19 mouse cellular contexts compared by ENCODE assay signal in genomic region chr11:105156748-105157267, GRCm38 (mm10). TPM values are rescaled to one million over a fixed set of nuclear protein-coding genes. Genes with fewer than 3 reads are reported as not detected.
DNase-seq lines count a peak whose midpoint lies in the region; ATAC-seq and TF ChIP-seq lines count a peak whose summit lies in the region.
"Had no signal": no experiment of that assay in that cellular context is flagged by ENCODE, and none has a peak within 500 bp of the region (broad histone marks: within the 10 kb centered on the region; RNA-seq: fewer than 3 reads in every experiment).

No protein-coding gene starts in this region.

- no peaks in the 10 kb centered on the region for H3K36me3 ChIP-seq in thymus, adult 2 months (ENCODE audit: control insufficient read depth, insufficient read depth, low read length)
- no peaks in the 10 kb centered on the region for H3K36me3 ChIP-seq in heart, postnatal 0 days (replicated peaks; ENCODE audit: control insufficient read depth, insufficient read depth, low read length)
- no peaks in the 10 kb centered on the region for H3K36me3 ChIP-seq in liver, postnatal 0 days (replicated peaks; ENCODE audit: insufficient read depth, low read length)
- H3K36me3 ChIP-seq in stomach, postnatal 0 days (ENCODE audit: control insufficient read depth, insufficient read depth, low read length), result no peaks in the 10 kb centered on the region
- H3K36me3 ChIP-seq: limb, embryonic 15.5 days had no signal

- no peaks in the 10 kb centered on the region for H3K9me3 ChIP-seq in heart, postnatal 0 days (replicated peaks; ENCODE audit: control insufficient read depth, low read length)
- H3K9me3 ChIP-seq in liver, postnatal 0 days (ENCODE audit: low read length), result no peaks in the 10 kb centered on the region
- H3K9me3 ChIP-seq in stomach, postnatal 0 days (ENCODE audit: control insufficient read depth, low read length), result no peaks in the 10 kb centered on the region
- H3K9me3 ChIP-seq: limb, embryonic 15.5 days had no signal

- no peak for TF ChIP-seq CTCF in thymus, adult 2 months (IDR thresholded peaks at IDR 0.05; ENCODE audit: borderline replicate concordance, control insufficient read depth, extremely low read depth, insufficient read depth, low read length, poor library complexity)
- TF ChIP-seq CTCF in bone marrow, adult 2 months (IDR thresholded peaks at IDR 0.05; ENCODE audit: control insufficient read depth, insufficient read depth, low read length), result no peak
- TF ChIP-seq CTCF in heart, postnatal 0 days (IDR thresholded peaks at IDR 0.05; ENCODE audit: low read depth), result no peak
- no peak for TF ChIP-seq CTCF in liver, postnatal 0 days (IDR thresholded peaks at IDR 0.05; ENCODE audit: low read depth)
- no peak for TF ChIP-seq CTCF in lung, adult 2 months (IDR thresholded peaks at IDR 0.05; ENCODE audit: insufficient read depth, low read length)
- no peak for TF ChIP-seq CTCF in stomach, postnatal 0 days (IDR thresholded peaks at IDR 0.05; ENCODE audit: low read depth)

- TF ChIP-seq POLR2A in thymus, adult 2 months (IDR thresholded peaks at IDR 0.05; ENCODE audit: control insufficient read depth, extremely low read depth, insufficient read depth, low read length, poor library complexity), result no peak
- TF ChIP-seq POLR2A in bone marrow, adult 2 months (IDR thresholded peaks at IDR 0.05; ENCODE audit: borderline replicate concordance, control insufficient read depth, low read depth, low read length), result no peak
- TF ChIP-seq POLR2A in lung, adult 2 months (IDR thresholded peaks at IDR 0.05; ENCODE audit: borderline replicate concordance, extremely low read depth, low read depth, low read length), result no peak

- peak overlapping the region; percentile 39 for H3K4me2 ChIP-seq in heart, postnatal 0 days (ENCODE audit: low read depth, low read length)
- H3K4me2 ChIP-seq in liver, postnatal 0 days (ENCODE audit: low read depth, low read length), result peak overlapping the region; percentile 44
- H3K4me2 ChIP-seq in stomach, postnatal 0 days (replicated peaks; ENCODE audit: low read depth), result no peak overlapping the region
- H3K4me2 ChIP-seq: limb, embryonic 15.5 days had no signal

- DNase-seq in thymus, adult 2 months, result no peak
- no peak for DNase-seq in thymus, postnatal 25 days
- DNase-seq in heart, postnatal 0 days (ENCODE audit: low spot score), result peak; percentile 66
- DNase-seq in liver, postnatal 0 days, result no peak
- DNase-seq in lung, adult 2 months, result no peak
- no peak for DNase-seq in left cerebral cortex, postnatal 10 days (ENCODE audit: extremely low spot score in 1 of 2, low spot score in 2 of 2)
- no peak for DNase-seq in stomach, postnatal 0 days (ENCODE audit: low spot score)
- DNase-seq: cerebellum, adult 8-10 months; embryo, embryonic 11 days; retina, postnatal 1 day had no signal

- H3K9ac ChIP-seq in heart, postnatal 0 days (replicated peaks; ENCODE audit: low read depth, low read length), result no peak overlapping the region
- no peak overlapping the region; the same call in 1 of the 2 replicates for H3K9ac ChIP-seq in liver, postnatal 0 days (replicated peaks)
- no peak overlapping the region for H3K9ac ChIP-seq in stomach, postnatal 0 days (ENCODE audit: low read length)
- H3K9ac ChIP-seq: limb, embryonic 15.5 days had no signal

- H3K27ac ChIP-seq in thymus, adult 2 months (ENCODE audit: control insufficient read depth, insufficient read depth, low read length), result no peak overlapping the region
- H3K27ac ChIP-seq in bone marrow, adult 2 months (ENCODE audit: control insufficient read depth, insufficient read depth, low read depth, low read length, poor library complexity), result no peak overlapping the region
- peak overlapping the region; percentile 65 for H3K27ac ChIP-seq in heart, postnatal 0 days (ENCODE audit: low read depth)
- no peak overlapping the region for H3K27ac ChIP-seq in liver, postnatal 0 days (ENCODE audit: low read depth)
- no peak overlapping the region for H3K27ac ChIP-seq in stomach, postnatal 0 days (replicated peaks)
- H3K27ac ChIP-seq: limb, embryonic 15.5 days had no signal

- peak overlapping the region; percentile 25 for H3K4me3 ChIP-seq in thymus, adult 2 months (ENCODE audit: control insufficient read depth, insufficient read depth, low read length)
- H3K4me3 ChIP-seq in bone marrow, adult 2 months (replicated peaks; ENCODE audit: control insufficient read depth, low read depth, low read length), result peak overlapping the region; percentile 20
- no peak overlapping the region for H3K4me3 ChIP-seq in heart, postnatal 0 days (ENCODE audit: low read depth, low read length)
- H3K4me3 ChIP-seq in liver, postnatal 0 days (ENCODE audit: low read depth, low read length), result 0 out of 2 replicates have a peak overlapping the region, but pooled peaks have one; percentile 6
- no peak overlapping the region for H3K4me3 ChIP-seq in lung, adult 2 months (replicated peaks; ENCODE audit: extremely low read depth, low read depth, low read length)
- H3K4me3 ChIP-seq in stomach, postnatal 0 days (ENCODE audit: low read depth, low read length), result no peak overlapping the region
- H3K4me3 ChIP-seq: limb, embryonic 15.5 days had no signal

- intact Hi-C loops in left cerebral cortex, postnatal 10 days (cut with DNase I), result no loop called here

- no peaks in the 10 kb centered on the region for H3K27me3 ChIP-seq in thymus, adult 2 months (ENCODE audit: control insufficient read depth, insufficient read depth, low read length)
- no peaks in the 10 kb centered on the region for H3K27me3 ChIP-seq in heart, postnatal 0 days (ENCODE audit: control insufficient read depth, insufficient read depth, low read length)
- no peaks in the 10 kb centered on the region for H3K27me3 ChIP-seq in liver, postnatal 0 days (ENCODE audit: insufficient read depth, low read length)
- H3K27me3 ChIP-seq in stomach, postnatal 0 days (ENCODE audit: control insufficient read depth, insufficient read depth, low read length), result no peaks in the 10 kb centered on the region
- H3K27me3 ChIP-seq: limb, embryonic 15.5 days had no signal

- peaks cover 14% of the 10 kb centered on the region for H3K4me1 ChIP-seq in thymus, adult 2 months (replicated peaks; ENCODE audit: control insufficient read depth, insufficient read depth, low read length)
- H3K4me1 ChIP-seq in bone marrow, adult 2 months (ENCODE audit: control insufficient read depth, insufficient read depth, low read length), result no peaks in the 10 kb centered on the region
- peaks cover 6% of the 10 kb centered on the region; the same call in 1 of the 2 replicates for H3K4me1 ChIP-seq in heart, postnatal 0 days (ENCODE audit: control insufficient read depth, insufficient read depth)
- H3K4me1 ChIP-seq in liver, postnatal 0 days (ENCODE audit: insufficient read depth), result peaks cover 24% of the 10 kb centered on the region
- H3K4me1 ChIP-seq in lung, adult 2 months (ENCODE audit: control insufficient read depth, insufficient read depth, low read length), result peaks cover 3% of the 10 kb centered on the region; the same call in 1 of the 2 replicates
- H3K4me1 ChIP-seq in stomach, postnatal 0 days (replicated peaks; ENCODE audit: control insufficient read depth, insufficient read depth), result no peaks in the 10 kb centered on the region

- peak; percentile 52; the same call in 1 of the 2 replicates for ATAC-seq in heart, postnatal 0 days (ENCODE audit: insufficient read depth, low read depth)
- no peak for ATAC-seq in liver, postnatal 0 days
- no peak for ATAC-seq in stomach, postnatal 0 days (ENCODE audit: low FRiP score, low TSS enrichment)
- ATAC-seq: intestine, embryonic 16.5 days had no signal

- TF ChIP-seq EP300 in heart, postnatal 0 days (IDR thresholded peaks at IDR 0.05; ENCODE audit: low read depth), result no peak
- no peak for TF ChIP-seq EP300 in liver, postnatal 0 days (IDR thresholded peaks at IDR 0.05; ENCODE audit: low read depth)
- no peak for TF ChIP-seq EP300 in stomach, postnatal 0 days (optimal IDR thresholded peaks at IDR 0.05)

- WGBS in thymus, adult 2 months, result 76% methylated on average over 19 of the region's 19 CpGs
- 70% methylated on average over 19 of the region's 19 CpGs for WGBS in bone marrow, adult 2 months
- 49% methylated on average over 19 of the region's 19 CpGs for WGBS in heart, postnatal 0 days
- 65% methylated on average over 19 of the region's 19 CpGs for WGBS in liver, postnatal 0 days (ENCODE audit: insufficient replicate concordance)
- WGBS in lung, adult 2 months, result 75% methylated on average over 19 of the region's 19 CpGs
- 83% methylated on average over 19 of the region's 19 CpGs for WGBS in stomach, postnatal 0 days

RNA-seq across cellular contexts. Expression of gene Gm10842, which starts 10.1 kb away (rescaled TPM):
- polyA plus RNA-seq in thymus, adult 2 months (2012; rRNA removed), result not detected in 2 replicates
- not detected in 2 replicates for polyA plus RNA-seq in bone marrow, adult 2 months (2011; ENCODE audit: insufficient read depth, insufficient read length, low replicate concordance, missing spikeins)
- total RNA-seq in heart, postnatal 0 days (2014; rRNA removed; ENCODE audit: low replicate concordance), result not detected in 2 replicates
- not detected in 2 replicates for polyA plus RNA-seq in heart, postnatal 0 days (2015; fragmentation: Nextera tagmentation; extraction: Ambion mirVana)
- polyA plus RNA-seq in liver, postnatal 0 days (2015; fragmentation: Nextera tagmentation; extraction: Ambion mirVana), result not detected in 2 replicates
- polyA plus RNA-seq in lung, adult 2 months (2012; rRNA removed), result not detected in 2 replicates
- total RNA-seq in left cerebral cortex, postnatal 10 days (2021), result not detected
- not detected in 2 replicates for polyA plus RNA-seq in stomach, postnatal 0 days (2015; fragmentation: Nextera tagmentation; extraction: Ambion mirVana)
- total RNA-seq: gastrocnemius, adult 18-20 months; left cerebral cortex, adult 8-10 months had no signal
- polyA plus RNA-seq: brain, embryonic 14.5 days; hindbrain, embryonic 11.5 days; intestine, embryonic 16.5 days; limb, embryonic 15.5 days; neural tube, embryonic 14.5 days; testis, adult 2 months had no signal

RNA-seq across cellular contexts. Expression of gene Tlk2, which starts 21.8 kb away (rescaled TPM):
- polyA plus RNA-seq in thymus, adult 2 months (2012; rRNA removed), result 28.6 and 31.6 TPM in 2 replicates
- polyA plus RNA-seq in bone marrow, adult 2 months (2011; ENCODE audit: insufficient read depth, insufficient read length, low replicate concordance, missing spikeins), result 25.7 and 33.3 TPM in 2 replicates
- total RNA-seq in heart, postnatal 0 days (2014; rRNA removed; ENCODE audit: low replicate concordance), result 22.5 and 50.4 TPM in 2 replicates
- polyA plus RNA-seq in heart, postnatal 0 days (2015; fragmentation: Nextera tagmentation; extraction: Ambion mirVana), result 10.7 and 10.9 TPM in 2 replicates
- polyA plus RNA-seq in liver, postnatal 0 days (2015; fragmentation: Nextera tagmentation; extraction: Ambion mirVana), result 5.3 and 6.4 TPM in 2 replicates
- 11.8 and 13.5 TPM in 2 replicates for polyA plus RNA-seq in lung, adult 2 months (2012; rRNA removed)
- total RNA-seq in left cerebral cortex, postnatal 10 days (2021), result 10 to 100 TPM; 47.5 to 49.6 TPM
- 7.4 and 8.4 TPM in 2 replicates for polyA plus RNA-seq in stomach, postnatal 0 days (2015; fragmentation: Nextera tagmentation; extraction: Ambion mirVana)

RNA-seq across cellular contexts. Expression of gene Mettl2, which starts 30.6 kb away (rescaled TPM):
- 20.2 and 20.4 TPM in 2 replicates for polyA plus RNA-seq in thymus, adult 2 months (2012; rRNA removed)
- polyA plus RNA-seq in bone marrow, adult 2 months (2011; ENCODE audit: insufficient read depth, insufficient read length, low replicate concordance, missing spikeins), result 3.3 and 4.5 TPM in 2 replicates
- 15.5 and 20.2 TPM in 2 replicates for total RNA-seq in heart, postnatal 0 days (2014; rRNA removed; ENCODE audit: low replicate concordance)
- 13.3 and 14.9 TPM in 2 replicates for polyA plus RNA-seq in heart, postnatal 0 days (2015; fragmentation: Nextera tagmentation; extraction: Ambion mirVana)
- 7.7 and 9.3 TPM in 2 replicates for polyA plus RNA-seq in liver, postnatal 0 days (2015; fragmentation: Nextera tagmentation; extraction: Ambion mirVana)
- polyA plus RNA-seq in lung, adult 2 months (2012; rRNA removed), result 8.9 and 10.0 TPM in 2 replicates
- 10 to 100 TPM; 19.7 to 21.6 TPM for total RNA-seq in left cerebral cortex, postnatal 10 days (2021)
- polyA plus RNA-seq in stomach, postnatal 0 days (2015; fragmentation: Nextera tagmentation; extraction: Ambion mirVana), result 14.9 and 15.0 TPM in 2 replicates

Comparison
In these comparisons a context has a peak if more than half of its experiments do, and no peak if none do; other contexts are left out.
1. H3K4me3 ChIP-seq: peak in thymus, adult 2 months (single experiment), bone marrow, adult 2 months (single experiment) and liver, postnatal 0 days (single experiment); none in heart, postnatal 0 days (single experiment), lung, adult 2 months (single experiment) and stomach, postnatal 0 days (single experiment).